Mouse (Mus musculus): ENCODE measurements around the gene Folr2.

Gene Folr2

GRCm38 (mm10) chr7:101857094-101857493 lies at the start of gene Folr2:
Gene Folr2, minus strand, starts transcription at chr7:101857194.
- DNase-seq, result no peak

- no peak for DNase-seq
Measured at GRCm38 (mm10) chr7:101906696-101907095, 49.7 kb upstream of the Folr2 start.

DNA sequence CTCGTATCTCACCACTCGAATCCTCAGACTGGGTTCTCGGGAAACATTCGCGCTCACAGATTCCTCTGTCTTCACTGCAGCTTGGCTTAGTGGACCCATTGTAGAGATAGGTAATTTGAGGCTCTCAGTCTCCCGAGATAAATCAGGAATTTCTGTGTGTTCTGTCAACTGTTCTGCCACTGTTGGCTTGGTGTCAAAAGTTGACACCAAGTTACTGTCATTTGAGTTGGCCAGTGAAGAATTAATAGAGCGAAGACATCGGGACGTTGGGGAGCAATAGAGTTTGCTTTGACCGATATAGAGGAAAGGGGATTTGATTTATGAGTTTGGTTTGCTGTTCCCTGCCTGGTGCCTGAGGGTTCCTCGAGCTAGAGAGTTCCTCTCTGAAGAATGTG lies 49.3 kb upstream of the Folr2 start, which contains the start of gene Tomt:
Gene Tomt, minus strand, starts transcription at position 73 of the 395 bp plus-strand sequence.
- no peak for DNase-seq

DNA sequence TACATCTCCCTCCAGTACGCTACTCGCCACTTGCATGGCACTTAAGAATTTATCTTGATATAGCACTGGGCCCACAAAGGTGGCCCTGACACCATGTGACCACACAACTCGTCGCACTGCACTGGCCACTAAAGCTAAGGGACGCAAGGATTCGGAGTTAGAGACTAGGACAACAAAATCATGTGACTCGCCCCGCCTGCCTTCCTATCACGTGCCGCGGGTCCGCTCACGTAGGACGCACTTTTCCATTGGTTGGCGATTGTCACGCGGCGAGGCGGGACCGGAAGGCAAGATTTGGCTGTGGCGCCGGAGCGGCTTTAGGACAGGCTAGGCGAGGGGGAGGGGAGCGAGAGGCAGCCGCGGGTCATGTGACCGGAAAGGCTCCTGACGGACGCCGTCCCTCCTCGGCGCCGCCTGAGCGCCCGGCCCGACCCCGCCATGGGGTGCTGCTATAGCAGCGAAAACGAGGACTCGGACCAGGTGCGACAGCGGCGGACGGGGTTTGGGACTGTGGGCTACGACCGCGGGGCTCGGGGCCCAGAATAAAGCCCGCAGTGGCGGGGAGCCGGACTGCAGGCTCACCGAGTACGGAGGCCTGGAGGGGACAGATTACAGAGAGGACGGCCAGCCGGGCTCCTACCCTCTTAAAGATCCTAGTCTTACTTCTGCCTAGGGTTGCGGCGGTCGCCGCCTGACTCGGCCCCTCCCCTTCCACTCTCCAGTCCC lies 48.7 kb upstream of the Folr2 start, which contains the start of gene Lamtor1:
Gene Lamtor1, plus strand, starts transcription at position 344 of the 726 bp plus-strand sequence.
- DNase-seq, result peak; percentile 97

DNA sequence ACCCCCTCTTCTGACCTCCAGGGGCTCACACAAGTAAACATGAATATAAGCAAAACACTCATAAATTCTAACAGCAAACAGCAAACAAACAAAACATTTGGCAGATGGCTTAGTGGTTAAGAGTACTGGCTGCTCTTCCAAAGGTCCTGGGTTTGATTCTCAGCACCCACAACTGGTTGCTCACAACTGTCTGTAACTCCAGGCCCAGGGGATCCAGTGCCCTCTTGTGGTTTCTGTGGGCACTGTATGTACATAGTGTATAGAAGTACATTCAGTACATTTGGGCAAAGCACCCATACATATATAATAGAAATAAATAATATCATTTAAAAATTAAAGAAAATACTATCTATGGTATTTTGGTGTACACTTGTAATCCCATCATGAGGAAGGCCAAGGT lies 45.9 kb upstream of the Folr2 start:
- no peak for DNase-seq

GRCm38 (mm10) chr7:101901969-101902368 lies 45.0 kb upstream of the Folr2 start:
- no peak for DNase-seq

DNA sequence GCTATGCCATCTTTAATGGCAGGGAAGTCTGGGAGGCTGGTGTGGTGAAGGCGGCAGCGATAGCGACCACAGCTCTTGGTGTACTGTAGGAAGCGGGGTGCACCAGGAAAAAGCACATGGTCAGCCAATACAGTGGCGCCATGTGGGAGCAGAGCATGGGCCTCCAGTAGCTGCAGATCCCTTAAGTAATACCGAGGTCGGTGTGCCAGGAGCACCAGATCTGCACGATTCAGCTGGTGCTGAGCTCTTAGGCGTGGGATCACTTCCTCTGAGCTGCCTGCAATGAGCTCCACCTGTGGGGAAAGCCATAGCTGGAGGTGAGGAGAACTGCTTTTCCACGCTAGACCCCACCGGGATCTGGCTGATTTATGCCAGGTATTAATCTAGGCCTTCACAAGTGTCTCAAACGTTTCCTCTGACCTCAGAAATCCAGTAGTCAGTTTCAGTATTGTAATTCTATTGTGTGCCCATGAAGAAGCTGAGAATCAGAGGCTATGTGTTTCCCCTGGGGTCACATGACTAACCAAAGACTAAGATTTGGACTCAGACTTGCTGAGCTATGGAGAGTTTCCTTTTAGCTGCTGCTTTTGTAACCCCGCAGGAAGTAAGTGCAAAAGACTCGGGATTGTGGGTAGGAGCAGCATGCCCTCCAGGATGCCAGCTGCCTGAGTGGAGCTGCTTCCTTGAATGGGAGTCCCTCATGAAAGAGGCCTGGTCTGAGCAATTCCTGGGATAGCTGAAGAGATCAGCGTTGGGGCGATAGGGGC lies 43.5 kb upstream of the Folr2 start:
- no peak for DNase-seq

DNA sequence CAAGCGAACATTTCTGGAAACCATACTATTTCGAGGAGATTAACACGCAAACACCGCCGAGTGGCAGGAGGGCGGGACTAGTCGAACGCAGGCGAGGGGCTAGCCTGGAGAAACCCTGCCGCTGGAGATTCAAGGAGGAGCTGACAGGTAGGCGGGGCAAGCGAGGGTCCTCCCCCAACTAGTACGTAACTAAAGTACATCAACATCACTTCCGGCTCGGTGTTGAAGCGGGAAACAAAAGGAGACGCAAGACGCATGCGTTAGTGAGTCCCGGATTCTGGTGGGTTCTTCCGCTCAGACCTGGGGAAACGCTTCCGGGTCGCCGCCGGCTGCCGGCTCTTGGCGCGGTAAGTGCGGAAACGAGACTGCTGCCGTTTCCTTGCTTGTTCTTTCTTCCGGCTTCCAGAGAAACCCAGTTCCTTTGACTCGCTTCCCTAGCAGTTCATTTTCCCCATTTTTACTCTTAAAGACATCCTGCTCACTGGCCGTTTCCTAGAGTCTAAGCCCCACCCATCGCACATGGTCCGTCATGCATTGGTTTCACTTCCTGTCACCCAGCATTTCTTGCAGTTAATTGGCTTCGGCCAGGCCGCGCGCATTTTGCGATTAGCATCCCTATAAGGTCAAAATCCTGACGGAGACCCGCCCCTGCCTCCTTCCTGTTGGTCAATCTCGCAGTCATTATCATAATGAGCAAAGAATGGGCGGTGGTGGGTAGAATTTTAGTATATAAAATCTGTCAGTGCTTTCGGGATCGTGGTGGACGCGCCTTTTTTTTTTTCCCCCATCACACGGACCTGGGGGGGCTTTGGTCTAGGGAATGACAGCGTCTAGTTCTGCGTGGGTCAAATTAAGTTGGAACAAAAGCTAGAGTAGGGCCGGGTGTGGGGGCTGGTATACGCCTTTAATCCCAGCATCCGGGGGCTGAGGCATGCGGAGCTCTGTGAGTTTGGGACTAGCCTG lies 39.4 kb upstream of the Folr2 start:
- DNase-seq, result peak; percentile 97

DNA sequence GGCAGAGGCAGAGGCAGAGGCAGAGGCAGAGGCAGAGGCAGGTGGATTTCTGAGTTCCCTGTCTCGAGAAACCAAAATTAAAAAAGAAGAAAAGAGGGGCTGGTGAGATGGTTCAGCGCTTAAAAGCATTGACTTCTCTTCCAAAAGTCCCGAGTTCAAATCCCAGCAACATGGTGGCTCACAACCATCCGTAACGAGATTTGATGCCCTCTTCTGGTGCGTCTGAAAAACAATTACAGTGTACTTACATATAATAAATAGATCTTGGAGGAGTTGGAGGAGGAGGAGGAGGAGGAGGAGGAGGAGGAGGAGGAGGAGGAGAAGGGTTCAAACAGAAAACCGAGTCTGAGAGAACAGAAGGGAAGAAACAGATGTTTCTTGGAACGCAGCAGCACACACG lies 38.7 kb upstream of the Folr2 start:
- DNase-seq, result no peak

DNA sequence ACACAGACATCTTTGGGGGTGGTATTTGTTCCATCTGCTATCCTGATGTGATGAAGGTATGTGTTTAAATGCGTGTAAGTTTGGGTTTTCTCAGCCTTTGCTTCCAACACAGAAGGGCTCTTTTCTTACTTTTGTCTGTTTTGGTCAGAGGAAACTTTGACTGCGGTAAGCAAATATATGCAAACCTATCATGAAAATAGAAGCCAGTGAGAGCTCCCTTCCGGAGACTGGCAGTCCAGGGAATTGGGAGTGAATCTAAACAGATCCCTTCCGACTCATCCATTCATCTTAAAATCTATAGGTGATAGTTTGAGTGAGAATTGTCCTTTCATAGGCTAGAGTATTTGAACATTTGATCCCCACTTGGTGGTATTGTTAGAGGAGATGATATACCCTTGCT lies 31.5 kb upstream of the Folr2 start:
- DNase-seq, result no peak

DNA sequence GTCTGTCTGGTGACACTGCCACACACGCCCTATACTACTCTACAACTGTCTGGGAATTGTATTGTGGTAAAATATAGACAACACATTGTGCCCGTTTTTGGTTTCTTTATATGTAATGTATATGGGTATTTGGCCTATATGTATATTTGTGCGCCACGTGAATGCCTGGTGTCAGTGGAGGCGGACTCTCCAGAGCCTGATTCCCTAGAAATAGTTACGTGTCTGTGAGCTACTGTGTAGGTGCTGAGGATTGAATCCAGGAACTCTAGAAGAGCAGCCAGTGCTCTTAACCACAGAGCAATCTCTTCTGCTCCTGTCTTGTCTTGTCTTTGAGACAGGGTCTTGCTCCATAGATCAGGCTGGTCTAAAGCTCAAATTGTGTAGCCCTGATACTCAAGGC lies 29.3 kb upstream of the Folr2 start:
- DNase-seq, result no peak

DNA sequence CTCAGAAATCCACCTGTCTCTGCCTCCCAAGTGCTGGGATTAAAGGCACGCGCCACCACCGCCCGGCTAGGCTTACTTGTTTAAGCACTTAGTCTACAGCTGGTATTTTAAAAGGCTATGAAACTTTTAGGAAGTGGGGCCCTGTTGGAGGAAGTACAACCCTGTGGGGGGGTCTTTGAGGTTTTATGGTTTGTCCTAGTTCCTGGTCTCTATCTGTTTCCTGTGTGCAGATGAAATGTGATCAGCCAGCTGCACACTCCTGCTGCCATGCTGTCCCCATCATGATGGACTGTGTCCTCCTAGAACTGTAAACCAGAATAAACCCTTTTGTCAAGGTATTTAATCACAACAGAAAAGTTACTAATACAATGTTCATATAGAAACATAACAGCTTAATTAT lies 27.2 kb upstream of the Folr2 start:
- DNase-seq, result no peak

GRCm38 (mm10) chr7:101882413-101883154 lies 25.6 kb upstream of the Folr2 start:
- no peak for DNase-seq

DNA sequence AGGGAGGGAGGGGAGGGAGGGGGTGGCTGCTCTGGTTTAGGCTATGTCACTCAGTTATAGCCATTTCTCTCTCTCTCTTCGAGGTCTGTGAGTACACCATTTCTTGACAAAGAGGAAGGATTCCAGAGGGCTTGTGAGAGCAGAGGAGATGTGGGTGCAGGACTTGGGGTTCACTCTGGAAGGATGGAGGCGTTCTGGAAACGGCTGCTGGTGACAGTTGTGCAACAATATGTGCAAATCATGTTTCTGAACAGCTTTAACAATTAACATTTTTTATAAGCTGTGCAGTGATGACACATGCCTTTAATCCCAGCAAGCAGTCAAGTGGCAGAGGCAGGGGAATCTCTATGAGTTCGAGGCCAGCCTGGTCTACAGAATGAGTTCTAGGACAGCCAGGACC lies 23.9 kb upstream of the Folr2 start:
- DNase-seq, result no peak

DNA sequence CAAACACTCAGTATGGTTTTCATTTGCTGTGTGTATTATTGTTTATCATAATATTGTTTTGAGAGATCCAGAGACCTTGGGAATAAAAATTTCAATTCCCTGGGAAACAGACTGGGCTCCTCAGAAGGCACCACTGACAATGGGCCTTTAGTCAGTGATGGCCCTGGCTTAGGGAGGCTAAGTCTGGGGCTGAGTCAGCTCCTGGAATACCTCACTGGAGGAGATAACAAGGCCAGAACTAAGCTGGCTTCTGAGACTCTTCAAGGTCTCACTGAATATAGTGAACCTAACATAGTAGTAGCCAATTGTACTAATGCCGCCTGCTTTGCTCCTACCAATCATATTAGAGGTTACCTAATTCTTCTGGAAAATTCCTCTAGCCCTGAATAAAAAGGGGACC lies 19.0 kb upstream of the Folr2 start:
- DNase-seq, result no peak

DNA sequence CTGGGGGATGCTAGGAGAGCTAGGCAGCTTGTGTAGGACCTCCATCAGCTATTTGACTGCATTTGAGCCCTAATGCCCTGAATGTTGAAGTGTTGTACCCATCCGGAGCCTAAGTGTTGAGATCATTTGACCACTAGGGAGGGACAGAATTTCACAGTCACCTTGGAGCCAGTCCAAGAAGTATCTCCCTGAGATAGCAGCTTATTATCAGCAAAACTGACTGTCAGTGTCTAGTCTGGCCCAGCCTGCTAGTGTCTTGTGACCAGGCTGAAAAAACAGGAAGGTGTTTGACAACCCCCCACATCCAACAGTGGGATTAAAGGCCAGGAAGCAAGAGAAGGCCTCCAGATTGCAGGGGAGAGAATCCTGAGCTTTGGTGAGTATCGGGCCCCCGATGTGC lies 14.3 kb upstream of the Folr2 start:
- no peak for DNase-seq

DNA sequence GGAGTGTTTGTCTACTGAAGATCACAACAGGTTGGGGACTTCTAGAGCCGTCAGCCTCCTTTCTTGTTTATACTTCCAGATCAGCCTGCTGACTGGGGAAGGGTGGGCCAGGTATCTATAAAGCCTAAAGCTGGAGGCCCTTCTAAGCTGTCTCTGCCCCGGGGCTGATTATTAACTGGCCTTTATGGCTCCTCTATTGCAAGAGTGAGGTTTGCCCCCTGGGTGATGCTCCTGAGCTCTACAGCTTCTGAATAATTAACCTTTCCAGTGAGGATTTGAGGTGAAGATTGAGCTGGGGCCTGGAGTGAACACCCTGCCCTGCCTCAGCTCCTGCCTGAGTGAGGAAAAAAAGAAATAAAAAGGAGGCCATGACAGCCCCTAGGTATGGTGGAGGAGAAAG lies 13.6 kb upstream of the Folr2 start, which contains the start of gene Folr1:
Gene Folr1, minus strand, starts transcription at position 160 of the 400 bp plus-strand sequence.
- DNase-seq, result no peak

GRCm38 (mm10) chr7:101869163-101869500 lies 12.1 kb upstream of the Folr2 start:
- DNase-seq, result no peak

DNA sequence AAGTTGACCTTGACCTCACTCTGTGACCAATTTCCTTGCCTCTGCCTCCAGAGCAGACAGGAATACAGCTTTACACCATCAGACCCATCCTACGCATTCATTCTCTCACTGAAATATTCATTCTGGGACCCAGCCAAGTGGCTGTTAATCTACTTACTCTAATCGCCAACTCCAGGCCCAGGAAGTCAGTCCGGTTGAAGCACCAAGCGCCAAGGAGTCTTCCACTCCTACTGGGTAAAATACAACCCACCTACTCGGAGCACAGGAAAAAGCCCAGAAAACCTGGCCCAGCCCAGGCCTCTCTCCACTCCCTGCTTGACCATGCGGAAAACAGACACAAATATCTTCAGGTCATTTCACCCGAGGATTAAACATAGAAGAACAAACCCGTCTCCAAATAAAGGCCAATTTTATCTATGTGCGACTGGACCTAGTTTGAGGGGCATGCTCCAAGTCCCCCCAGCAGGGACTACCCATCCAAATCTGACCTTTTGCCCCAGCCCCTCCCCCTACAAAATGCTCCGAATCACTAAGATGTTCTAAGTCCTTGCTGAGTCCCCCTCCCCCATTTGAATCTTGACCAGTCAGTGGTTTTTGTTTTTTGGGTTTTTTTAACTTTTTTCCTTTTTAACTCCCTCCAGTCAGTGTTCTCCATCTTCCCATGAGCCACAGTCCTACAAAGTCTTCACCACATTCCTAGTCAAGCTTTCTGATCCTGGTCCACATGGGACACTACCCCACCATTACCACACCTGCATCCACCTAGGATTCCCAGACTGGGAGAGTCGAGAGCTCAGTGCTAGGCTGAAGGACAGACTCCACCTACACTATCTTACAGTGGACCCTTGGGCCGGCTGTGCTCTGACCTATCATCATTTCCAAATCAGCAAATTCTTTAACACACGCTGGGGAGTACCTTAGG lies 11.5 kb upstream of the Folr2 start:
- DNase-seq, result no peak

GRCm38 (mm10) chr7:101867482-101867881 lies 10.5 kb upstream of the Folr2 start:
- DNase-seq, result no peak

All from thymus, postnatal 14 days (tissue).